Mouse (Mus musculus) MEL (cell line): Measurements from ENCODE around the gene Dand5. TPM values are rescaled to one million over a fixed set of nuclear protein-coding genes. Genes with fewer than 3 reads are reported as not detected.

Source experiments
- DNase-seq: peaks from one replicate; pipeline ENCODE4 v3.0.0; 2011; ENCODE audit warnings: low read depth, low spot score
- H3K27ac ChIP-seq: 2 replicates; pipeline ENCODE4 v1.5.1; 2012; ENCODE audit warnings: low read depth, mild to moderate bottlenecking, control low read depth, low read length, moderate library complexity; ENCODE audit not compliant: control insufficient read depth
- H3K27me3 ChIP-seq, 2 experiments: fragments of 150-350 bp in 1 of 2; sonication (generic) in 1 of 2; 2 replicates each; pipeline ENCODE4 v1.6.1; 2012; ENCODE audit warnings: low read length in 2 of 2, mild to moderate bottlenecking in 2 of 2, improper control_type of control experiment in 1 of 2, moderate library complexity in 1 of 2; ENCODE audit not compliant: insufficient read depth in 2 of 2, control insufficient read depth in 1 of 2
- H3K36me3 ChIP-seq, 2 experiments: 2 replicates each; pipeline ENCODE4 v1.6.1; 2012 to 2014; ENCODE audit warnings: low read length in 2 of 2, improper control_type of control experiment in 1 of 2, inconsistent platforms in 1 of 2, mild to moderate bottlenecking in 1 of 2; ENCODE audit not compliant: insufficient read depth in 2 of 2, control insufficient read depth in 1 of 2
- H3K4me1 ChIP-seq, 2 experiments: fragments of 150-350 bp in 1 of 2; sonication (generic) in 1 of 2; 2 replicates each; pipeline ENCODE4 v1.6.1; 2012; ENCODE audit warnings: low read length in 2 of 2, improper control_type of control experiment in 1 of 2, mild to moderate bottlenecking in 1 of 2; ENCODE audit not compliant: insufficient read depth in 2 of 2, control insufficient read depth in 1 of 2
- H3K4me3 ChIP-seq, 2 experiments: fragments of 150-350 bp in 1 of 2; sonication (generic) in 1 of 2; 2 replicates each; pipeline ENCODE4 v1.5.1; 2012; ENCODE audit warnings: low read depth in 2 of 2, low read length in 2 of 2, mild to moderate bottlenecking in 2 of 2, moderate library complexity in 2 of 2, control low read depth in 1 of 2, improper control_type of control experiment in 1 of 2; ENCODE audit not compliant: control insufficient read depth in 1 of 2, insufficient read depth in 1 of 2
- H3K79me2 ChIP-seq: 2 replicates; pipeline ENCODE4 v1.6.1; 2012; ENCODE audit warnings: mild to moderate bottlenecking, low read length, moderate library complexity; ENCODE audit not compliant: control insufficient read depth, poor library complexity, insufficient read depth
- H3K9ac ChIP-seq: 2 replicates; pipeline ENCODE4 v1.6.1; 2012; ENCODE audit warnings: low read depth, mild to moderate bottlenecking, control low read depth, low read length, moderate library complexity; ENCODE audit not compliant: control insufficient read depth, poor library complexity, severe bottlenecking
- H3K9me3 ChIP-seq: fragments of 150-350 bp; sonication (generic); replicated peaks from 2 replicates; pipeline ENCODE4 v1.6.1; 2012; ENCODE audit warnings: mild to moderate bottlenecking, low read length, improper control_type of control experiment, moderate library complexity; ENCODE audit not compliant: insufficient read depth
- BHLHE40 ChIP-seq: IDR thresholded peaks from 2 replicates; pipeline ENCODE4 v1.6.1; 2012; ENCODE audit warnings: low read depth, mild to moderate bottlenecking, inconsistent platforms, low read length, improper control_type of control experiment, borderline replicate concordance
- CHD2 ChIP-seq: IDR thresholded peaks from 2 replicates; pipeline ENCODE4 v1.6.1; 2011; ENCODE audit warnings: low read length, improper control_type of control experiment
- CTCF ChIP-seq, 3 experiments: IDR thresholded peaks in 2 of 3; conservative IDR thresholded peaks in 1 of 3; 2 replicates each; pipeline ENCODE4 v1.5.1; 2011 to 2012; ENCODE audit warnings: low read length in 3 of 3, low read depth in 2 of 3, mild to moderate bottlenecking in 2 of 3, improper control_type of control experiment in 1 of 3, inconsistent platforms in 1 of 3, mixed read lengths in 1 of 3, moderate library complexity in 1 of 3; ENCODE audit not compliant: control insufficient read depth in 1 of 3, insufficient read depth in 1 of 3, poor library complexity in 1 of 3, severe bottlenecking in 1 of 3
- GABPA ChIP-seq: IDR thresholded peaks from 2 replicates; pipeline ENCODE4 v1.6.1; 2012; ENCODE audit warnings: low read depth, mild to moderate bottlenecking, inconsistent platforms, low read length, improper control_type of control experiment, moderate library complexity
- GATA1 ChIP-seq: IDR thresholded peaks from 2 replicates; pipeline ENCODE4 v1.6.1; 2011; ENCODE audit warnings: low read depth, low read length, improper control_type of control experiment
- KAT2A ChIP-seq: conservative IDR thresholded peaks from 2 replicates; pipeline ENCODE4 v1.6.1; 2012; ENCODE audit warnings: low read depth, low read length, improper control_type of control experiment, inconsistent platforms
- MAX ChIP-seq: IDR thresholded peaks from 2 replicates; pipeline ENCODE4 v1.6.1; 2011; ENCODE audit warnings: low read length, improper control_type of control experiment
- MEF2A ChIP-seq: IDR thresholded peaks from 2 replicates; pipeline ENCODE4 v1.6.1; 2014; ENCODE audit warnings: low read depth, mild to moderate bottlenecking, inconsistent platforms, low read length, improper control_type of control experiment; ENCODE audit not compliant: poor library complexity, insufficient replicate concordance, severe bottlenecking; ENCODE audit errors: extremely low read depth
- MYC ChIP-seq: IDR thresholded peaks from 2 replicates; pipeline ENCODE4 v1.6.1; 2011; ENCODE audit warnings: low read depth, mild to moderate bottlenecking, low read length, improper control_type of control experiment, moderate library complexity
- POLR2AphosphoS2 ChIP-seq: IDR thresholded peaks from 2 replicates; pipeline ENCODE4 v1.6.1; 2011; ENCODE audit warnings: low read length, improper control_type of control experiment
- POLR2AphosphoS5 ChIP-seq: IDR thresholded peaks from 2 replicates; pipeline ENCODE4 v1.6.1; 2012; ENCODE audit warnings: low read depth, borderline replicate concordance, mild to moderate bottlenecking, inconsistent platforms, low read length, moderate library complexity, mixed read lengths
- SIN3A ChIP-seq: IDR thresholded peaks from 2 replicates; pipeline ENCODE4 v1.6.1; 2012; ENCODE audit warnings: low read length, improper control_type of control experiment, inconsistent platforms
- SMC3 ChIP-seq: IDR thresholded peaks from 2 replicates; pipeline ENCODE4 v1.6.1; 2011; ENCODE audit warnings: low read depth, low read length, improper control_type of control experiment
- TBP ChIP-seq: IDR thresholded peaks from 2 replicates; pipeline ENCODE4 v1.8.0; 2011; ENCODE audit warnings: low read depth, low read length, improper control_type of control experiment
- TCF12 ChIP-seq: IDR thresholded peaks from 2 replicates; pipeline ENCODE4 v1.6.1; 2014; ENCODE audit warnings: low read depth, mild to moderate bottlenecking, inconsistent platforms, low read length, improper control_type of control experiment, moderate library complexity
- USF1 ChIP-seq: IDR thresholded peaks from 2 replicates; pipeline ENCODE4 v1.6.1; 2014; ENCODE audit warnings: low read depth, mild to moderate bottlenecking, inconsistent platforms, low read length, improper control_type of control experiment, moderate library complexity
- ZMIZ1 ChIP-seq: IDR thresholded peaks from 2 replicates; pipeline ENCODE4 v1.6.1; 2012; ENCODE audit warnings: low read depth, mild to moderate bottlenecking, inconsistent platforms, low read length, improper control_type of control experiment, moderate library complexity
- polyA plus RNA-seq, 2 experiments: library from polyadenylated mRNA; stranded (reverse) in 1 of 2; unstranded in 1 of 2; fragments of >175 nt in 1 of 2; fragments of >200 nt in 1 of 2; gene quantifications; 2 replicates each; pipeline versions ENCODE4 v1.2.1 to v1.2.4; 2012; ENCODE audit warnings: low replicate concordance in 2 of 2, low read depth in 1 of 2; ENCODE audit not compliant: insufficient read length in 2 of 2, insufficient read depth in 1 of 2, missing spikeins in 1 of 2
- total RNA-seq: library from RNA; depleted of rRNA; stranded (reverse); fragments of 300-350 nt; gene quantifications from 2 replicates; pipeline ENCODE4 v1.2.3, GENCODE M21; 2012

The Dand5 gene
- total and polyA plus RNA-seq, 3 experiments = 1.7 to 2.2 TPM; not detected in 1

DNA sequence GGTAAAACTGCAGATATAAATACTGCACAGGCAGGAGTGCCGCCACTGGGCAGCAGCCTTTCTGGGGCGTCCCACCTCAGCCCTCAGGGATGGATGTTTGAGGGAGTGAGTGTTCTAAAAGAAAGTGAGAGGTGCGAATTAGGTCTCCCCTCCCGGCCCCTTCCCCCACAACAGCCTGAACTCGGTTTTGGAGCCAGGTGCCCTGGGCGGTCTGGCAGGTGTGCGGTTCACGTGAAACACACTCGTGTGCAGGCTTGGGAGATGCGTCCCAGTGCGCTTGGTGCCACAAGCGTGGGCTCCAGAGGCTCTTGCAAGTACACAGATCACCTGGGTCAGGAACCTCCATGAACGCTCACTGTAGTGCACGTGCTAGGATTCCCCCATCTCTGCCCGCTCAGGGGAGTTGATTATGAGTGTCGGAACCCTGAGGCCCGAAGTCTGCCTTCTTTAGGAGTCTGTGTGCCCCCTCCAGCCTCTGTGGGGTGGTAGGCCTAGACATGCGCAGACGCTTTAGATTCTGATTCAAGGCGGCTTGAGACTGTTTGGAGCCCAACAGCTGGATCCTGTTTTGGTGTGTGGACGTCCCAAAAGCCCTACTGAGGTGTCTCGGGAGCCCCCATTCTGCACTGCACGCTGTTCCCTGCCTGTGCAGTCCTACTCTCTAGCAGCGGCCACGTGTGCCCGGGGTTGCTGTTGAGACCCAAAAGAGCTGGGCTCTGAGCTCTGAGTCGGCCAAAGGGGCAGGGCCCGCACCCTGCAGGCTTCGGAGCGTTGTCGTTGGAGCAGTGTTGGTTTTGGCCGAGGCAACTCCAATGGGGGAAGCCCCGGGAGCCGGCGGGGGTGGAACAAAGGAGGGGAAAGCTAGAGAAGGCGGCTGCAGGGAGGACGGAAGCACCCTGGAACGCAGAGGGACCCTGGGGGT is 36.6 kb downstream of the Dand5 start:
- Histone ChIP-seq H3K4me3 (no peak overlapping the region), H3K9ac (no peak overlapping the region), H3K4me1 (no peaks in the 10 kb centered on the region), H3K79me2 (peaks cover 11% of the 10 kb centered on the region; the same call in 1 of the 2 replicates), H3K27me3 (no peaks in the 10 kb centered on the region), H3K27ac (no peak overlapping the region), H3K36me3 (no peaks in the 10 kb centered on the region; a peak in 1 of 4 replicates), H3K9me3 (no peaks in the 10 kb centered on the region)
- TF ChIP-seq MAX (no peak), GABPA (no peak), BHLHE40 (no peak), TBP (no peak), USF1 (no peak)
- DNase-seq = no peak

DNA sequence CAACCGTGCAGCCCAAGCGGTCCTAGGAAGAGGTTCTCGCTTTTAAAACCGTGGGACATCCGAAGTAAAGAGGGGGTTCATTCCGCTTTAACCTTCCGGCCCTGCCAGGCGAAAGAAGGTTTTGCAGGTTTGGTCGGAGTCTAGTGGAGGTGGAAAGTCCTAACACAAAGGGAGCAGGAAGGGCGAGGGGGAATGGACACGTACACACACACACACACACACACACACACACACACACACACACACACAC is 37.2 kb downstream of the Dand5 start:
- Histone ChIP-seq H3K27me3 (no peaks in the 10 kb centered on the region), H3K9ac (no peak overlapping the region), H3K4me3 (no peak overlapping the region), H3K4me1 (no peaks in the 10 kb centered on the region), H3K79me2 (peaks cover 6% of the 10 kb centered on the region; the same call in 1 of the 2 replicates), H3K9me3 (no peaks in the 10 kb centered on the region), H3K36me3 (no peaks in the 10 kb centered on the region; a peak in 1 of 4 replicates), H3K27ac (no peak overlapping the region)
- no peak for DNase-seq
- no peak for TF ChIP-seq BHLHE40
- no peak for TF ChIP-seq MEF2A
- TF ChIP-seq POLR2AphosphoS2 = no peak
- TF ChIP-seq GATA1 = no peak

DNA sequence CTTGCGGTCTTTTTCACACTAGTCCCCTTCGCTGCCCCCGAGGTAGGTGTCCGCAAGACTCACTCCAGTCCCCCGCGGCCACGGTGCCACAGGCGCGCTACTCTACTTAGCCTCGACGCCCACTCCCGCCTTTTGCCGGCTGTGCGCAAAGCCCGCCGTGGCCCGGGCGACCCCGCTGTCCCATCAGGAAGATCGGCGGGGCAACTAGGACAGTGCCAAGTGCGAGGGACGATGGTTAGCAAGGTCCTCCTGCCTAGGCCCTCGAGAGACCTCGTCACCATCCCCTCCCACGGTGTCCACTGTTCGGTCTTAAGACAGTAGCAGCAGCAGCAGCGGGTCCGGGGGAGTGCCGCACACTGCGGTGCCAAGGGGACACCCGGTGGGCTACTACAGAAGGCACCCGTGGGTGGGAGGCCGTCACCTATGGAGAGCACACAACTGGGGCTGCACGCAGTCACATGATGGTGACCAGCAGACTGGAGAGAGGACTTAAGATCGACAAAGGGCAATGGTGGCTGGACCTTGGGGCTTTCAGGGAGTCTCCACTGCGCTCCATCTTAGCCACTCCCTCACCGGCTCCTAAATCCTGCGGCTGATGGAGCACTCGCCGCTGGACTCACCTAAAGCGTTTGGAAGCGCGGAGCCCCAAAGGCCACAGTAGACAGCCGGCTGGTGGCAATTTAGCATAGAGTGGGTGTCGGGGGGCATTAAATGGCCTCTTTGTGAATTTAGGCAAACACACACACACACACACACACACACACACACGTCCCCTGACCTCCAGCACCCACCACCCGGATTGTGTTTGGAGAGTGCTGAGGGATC is 37.7 kb downstream of the Dand5 start:
- no peaks in the 10 kb centered on the region for H3K9me3 ChIP-seq
- no peak overlapping the region for H3K27ac ChIP-seq
- no peak for DNase-seq
- no peak overlapping the region for H3K9ac ChIP-seq
- no peak for TF ChIP-seq MAX
- no peak for TF ChIP-seq CHD2
- TF ChIP-seq SIN3A = no peak
- TF ChIP-seq KAT2A = no peak
- no peak for TF ChIP-seq CTCF (IDR thresholded peaks at IDR 0.05 in 2 of 3, conservative IDR thresholded peaks at IDR 0.05 in 1 of 3; ENCODE audit: control insufficient read depth in 1 of 3, insufficient read depth in 1 of 3, low read depth in 2 of 3, low read length in 3 of 3, poor library complexity in 1 of 3, severe bottlenecking in 1 of 3)
- TF ChIP-seq TCF12 = no peak
- no peak for TF ChIP-seq SMC3
- no peak for TF ChIP-seq MYC
- no peak for TF ChIP-seq POLR2AphosphoS5
- TF ChIP-seq ZMIZ1 = no peak
- TF ChIP-seq USF1 = no peak
- no peak for TF ChIP-seq MEF2A
- H3K4me1 ChIP-seq = no peaks in the 10 kb centered on the region
- no peak overlapping the region for H3K4me3 ChIP-seq
- H3K36me3 ChIP-seq = no peaks in the 10 kb centered on the region; a peak in 1 of 4 replicates
- peaks cover 6% of the 10 kb centered on the region; the same call in 1 of the 2 replicates for H3K79me2 ChIP-seq
- no peaks in the 10 kb centered on the region for H3K27me3 ChIP-seq
